8 mouse cellular contexts compared by ENCODE assay signal in genomic region chr11:62456483-62457172, GRCm38 (mm10). TPM values are rescaled to one million over a fixed set of nuclear protein-coding genes. Genes with fewer than 3 reads are reported as not detected.
DNase-seq lines count a peak whose midpoint lies in the region; ATAC-seq and TF ChIP-seq lines count a peak whose summit lies in the region.

No protein-coding gene starts in this region.

- no peak for TF ChIP-seq CTCF in testis, adult 2 months (IDR thresholded peaks at IDR 0.05; ENCODE audit: control insufficient read depth, insufficient read depth, insufficient replicate concordance, low read depth, low read length)

- DNase-seq in CD4-positive helper T cell, adult 2 months (ENCODE audit: low read depth, low spot score) = peak; percentile 74
- DNase-seq in WW6 (ENCODE audit: low read depth, low spot score) = peak; percentile 46
- DNase-seq in embryo, embryonic 10 days (ENCODE audit: low spot score) = peak; percentile 71
- peak; percentile 96 for DNase-seq in heart, adult 11 months
- peak; percentile 58 for DNase-seq in kidney, adult 9 months
- peak; percentile 83 for DNase-seq in neural tube, embryonic 10.5 days (ENCODE audit: extremely low spot score, low spot score)

- no peaks in the 10 kb centered on the region for H3K27me3 ChIP-seq in liver, embryonic 15.5 days
- no peaks in the 10 kb centered on the region for H3K27me3 ChIP-seq in testis, adult 2 months (ENCODE audit: control insufficient read depth, insufficient read depth, low read length)

- peaks cover 22% of the 10 kb centered on the region for H3K4me1 ChIP-seq in liver, embryonic 15.5 days (replicated peaks)
- H3K4me1 ChIP-seq in testis, adult 2 months (ENCODE audit: control insufficient read depth, insufficient read depth, low read length) = no peaks in the 10 kb centered on the region; the same call in 1 of the 2 replicates

- 0 out of 2 replicates have a peak, but pooled peaks cover 4% of the 10 kb centered on the region for H3K36me3 ChIP-seq in liver, embryonic 15.5 days (replicated peaks)
- H3K36me3 ChIP-seq in testis, adult 2 months (ENCODE audit: control insufficient read depth, insufficient read depth, low read length) = no peaks in the 10 kb centered on the region

- peak overlapping the region; percentile 99 for H3K9ac ChIP-seq in liver, embryonic 15.5 days

- ATAC-seq in liver, embryonic 15.5 days (ENCODE audit: insufficient read depth) = peak; percentile 21

- 0 out of 2 replicates have a peak, but pooled peaks have one; percentile 20 for TF ChIP-seq POLR2A in testis, adult 2 months (IDR thresholded peaks at IDR 0.05; ENCODE audit: control insufficient read depth, low read depth, low read length)

- H3K27ac ChIP-seq in liver, embryonic 15.5 days (replicated peaks) = peak overlapping the region; percentile 97
- peak overlapping the region; percentile 86 for H3K27ac ChIP-seq in testis, adult 2 months (ENCODE audit: control insufficient read depth, insufficient read depth, low read depth, low read length)

- H3K4me2 ChIP-seq in liver, embryonic 15.5 days = peak overlapping the region; percentile 96

- peak overlapping the region; percentile 96 for H3K4me3 ChIP-seq in liver, embryonic 15.5 days (replicated peaks)
- H3K4me3 ChIP-seq in testis, adult 2 months (ENCODE audit: control insufficient read depth, low read depth, low read length) = peak overlapping the region; percentile 97

- H3K9me3 ChIP-seq in liver, embryonic 15.5 days (replicated peaks) = no peaks in the 10 kb centered on the region

- under 1% methylated on average over 42 of the region's 42 CpGs for WGBS in liver, embryonic 15.5 days (ENCODE audit: insufficient replicate concordance)

RNA-seq across cellular contexts. Expression of gene Pigl, which starts 1.6 kb away (rescaled TPM):
- polyA plus RNA-seq in liver, embryonic 15.5 days (2015; fragmentation: Nextera tagmentation; extraction: Ambion mirVana) = 3.4 and 3.6 TPM in 2 replicates
- polyA plus RNA-seq in testis, adult 2 months (2012; rRNA removed) = 5.7 and 5.8 TPM in 2 replicates

RNA-seq across cellular contexts. Expression of gene Ncor1, which starts 1.7 kb away (rescaled TPM):
- polyA plus RNA-seq in liver, embryonic 15.5 days (2015; fragmentation: Nextera tagmentation; extraction: Ambion mirVana) = 62.5 and 63.3 TPM in 2 replicates
- polyA plus RNA-seq in testis, adult 2 months (2012; rRNA removed) = 73.7 and 76.2 TPM in 2 replicates

Comparison
In these comparisons a context has a peak if more than half of its experiments do, and no peak if none do; other contexts are left out.
1. Peak in every context shown above with its lines: DNase-seq, ATAC-seq, H3K4me3 ChIP-seq and H3K27ac ChIP-seq.
2. DNase-seq: peak in every context shown above with its lines; median percentile 96 in heart, adult 11 months; 83 in neural tube, embryonic 10.5 days; 74 in CD4-positive helper T cell, adult 2 months; 71 in embryo, embryonic 10 days; 58 in kidney, adult 9 months; 46 in WW6.